9 mouse cellular contexts compared by ENCODE assay signal in the genomic region with DNA sequence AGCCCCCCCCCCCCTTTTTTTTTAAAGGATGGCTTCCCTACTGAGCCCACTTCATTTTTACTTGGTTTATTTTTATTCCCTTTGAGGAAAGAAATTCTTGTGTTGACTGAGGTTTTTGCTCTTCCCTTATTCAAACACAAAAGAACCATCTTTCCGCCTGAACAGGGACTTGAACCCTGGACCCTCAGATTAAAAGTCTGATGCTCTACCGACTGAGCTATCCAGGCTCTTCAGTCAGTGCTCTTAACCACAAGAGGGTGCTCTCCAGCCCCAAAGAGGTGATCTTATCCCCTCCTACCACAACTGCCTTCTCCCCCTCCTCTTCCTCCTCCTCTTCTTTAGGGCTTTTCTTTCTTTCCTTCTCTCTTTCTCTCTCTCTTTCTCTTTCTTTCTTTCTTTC. TPM values are rescaled to one million over a fixed set of nuclear protein-coding genes. Genes with fewer than 3 reads are reported as not detected.
DNase-seq lines count a peak whose midpoint lies in the region; ATAC-seq and TF ChIP-seq lines count a peak whose summit lies in the region.
"Had no signal": no experiment of that assay in that cellular context is flagged by ENCODE, and none has a peak within 500 bp of the region (broad histone marks: within the 10 kb centered on the region; RNA-seq: fewer than 3 reads in every experiment).

No protein-coding gene starts in this region.

- no peak overlapping the region for H3K4me2 ChIP-seq in forebrain, embryonic 15.5 days (replicated peaks)

- peaks cover 7% of the 10 kb centered on the region for H3K4me1 ChIP-seq in ES-Bruce4 (ENCODE audit: control insufficient read depth, insufficient read depth, low read length)
- H3K4me1 ChIP-seq in forebrain, embryonic 10.5 days = peaks cover 37% of the 10 kb centered on the region
- H3K4me1 ChIP-seq in forebrain, embryonic 15.5 days = peaks cover 8% of the 10 kb centered on the region

- no peak overlapping the region for H3K4me3 ChIP-seq in ES-Bruce4 (ENCODE audit: low read depth, low read length)
- no peak overlapping the region for H3K4me3 ChIP-seq in forebrain, embryonic 10.5 days
- no peak overlapping the region for H3K4me3 ChIP-seq in forebrain, embryonic 15.5 days

- DNase-seq in kidney, adult 9 months = peak; percentile 59
- no peak for DNase-seq in kidney, adult 18-20 months
- DNase-seq in brain, adult 2 months (ENCODE audit: low read depth, low spot score) = peak; percentile 52
- peak; percentile 67 for DNase-seq in splenic B cell, adult 2 months (ENCODE audit: low read depth, low spot score)
- no peak for DNase-seq in forebrain, embryonic 10.5 days (ENCODE audit: extremely low spot score, low spot score)
- DNase-seq: adrenal gland, postnatal 10 days; gastrocnemius, postnatal 10 days had no signal

- ATAC-seq in forebrain, embryonic 15.5 days (replicated peaks) = no peak

- H3K27ac ChIP-seq in ES-Bruce4 (ENCODE audit: insufficient read depth, low read length) = no peak overlapping the region
- no peak overlapping the region for H3K27ac ChIP-seq in forebrain, embryonic 10.5 days
- H3K27ac ChIP-seq in forebrain, embryonic 15.5 days (replicated peaks) = no peak overlapping the region

- TF ChIP-seq POLR2A in ES-Bruce4 (IDR thresholded peaks at IDR 0.05; ENCODE audit: insufficient read depth, low read length) = no peak

- no peak for TF ChIP-seq EP300 in ES-Bruce4 (IDR thresholded peaks at IDR 0.05; ENCODE audit: insufficient read depth, low read depth, low read length)

- peak; percentile 41 for TF ChIP-seq CTCF in ES-Bruce4 (IDR thresholded peaks at IDR 0.05; ENCODE audit: low read depth, low read length)

- H3K9me3 ChIP-seq in ES-Bruce4 (replicated peaks; ENCODE audit: control insufficient read depth, insufficient read depth, low read length, poor library complexity, severe bottlenecking) = no peaks in the 10 kb centered on the region
- no peaks in the 10 kb centered on the region for H3K9me3 ChIP-seq in forebrain, embryonic 10.5 days
- no peaks in the 10 kb centered on the region for H3K9me3 ChIP-seq in forebrain, embryonic 15.5 days

- H3K27me3 ChIP-seq in ES-Bruce4 (ENCODE audit: control insufficient read depth, insufficient read depth, low read length, poor library complexity, severe bottlenecking) = no peaks in the 10 kb centered on the region
- no peaks in the 10 kb centered on the region for H3K27me3 ChIP-seq in splenic B cell, adult 2 months (ENCODE audit: control insufficient read depth, insufficient read depth, low read length, poor library complexity, severe bottlenecking)
- no peaks in the 10 kb centered on the region for H3K27me3 ChIP-seq in forebrain, embryonic 10.5 days (ENCODE audit: poor library complexity, severe bottlenecking)
- no peaks in the 10 kb centered on the region for H3K27me3 ChIP-seq in forebrain, embryonic 15.5 days

- peaks cover 2% of the 10 kb centered on the region for H3K36me3 ChIP-seq in ES-Bruce4 (ENCODE audit: control insufficient read depth, insufficient read depth, low read length, poor library complexity, severe bottlenecking)
- no peaks in the 10 kb centered on the region for H3K36me3 ChIP-seq in splenic B cell, adult 2 months (ENCODE audit: control insufficient read depth, insufficient read depth, low read length, poor library complexity, severe bottlenecking)
- no peaks in the 10 kb centered on the region for H3K36me3 ChIP-seq in forebrain, embryonic 10.5 days (replicated peaks)
- no peaks in the 10 kb centered on the region for H3K36me3 ChIP-seq in forebrain, embryonic 15.5 days

- H3K9ac ChIP-seq in ES-Bruce4 (ENCODE audit: low read depth, poor library complexity, severe bottlenecking) = no peak overlapping the region
- no peak overlapping the region for H3K9ac ChIP-seq in forebrain, embryonic 15.5 days (replicated peaks)

- WGBS in forebrain, embryonic 10.5 days = 55% methylated on average over 2 of the region's 2 CpGs
- 35% methylated on average over 2 of the region's 2 CpGs for WGBS in forebrain, embryonic 15.5 days

RNA-seq across cellular contexts. Expression of a gene that starts 5.1 kb away (rescaled TPM):
- polyA plus RNA-seq in ES-Bruce4 (2011; ENCODE audit: insufficient read depth, insufficient read length, low read depth, missing spikeins) = 24.6 and 28.0 TPM in 2 replicates
- 3.4 and 3.8 TPM in 2 replicates for polyA plus RNA-seq in forebrain, embryonic 10.5 days (2016; fragmentation: Nextera tagmentation; extraction: Ambion mirVana)
- 1.8 and 2.5 TPM in 2 replicates for polyA plus RNA-seq in forebrain, embryonic 15.5 days (2015; fragmentation: Nextera tagmentation; extraction: Ambion mirVana)

RNA-seq across cellular contexts. Expression of a gene that starts 14.5 kb away (rescaled TPM):
- polyA plus RNA-seq in ES-Bruce4 (2011; ENCODE audit: insufficient read depth, insufficient read length, low read depth, missing spikeins) = 633 and 662 TPM in 2 replicates
- polyA plus RNA-seq in forebrain, embryonic 10.5 days (2016; fragmentation: Nextera tagmentation; extraction: Ambion mirVana) = 325 and 336 TPM in 2 replicates
- polyA plus RNA-seq in forebrain, embryonic 15.5 days (2015; fragmentation: Nextera tagmentation; extraction: Ambion mirVana) = 231 and 243 TPM in 2 replicates

RNA-seq across cellular contexts. Expression of a gene that starts 26.5 kb away (rescaled TPM):
- polyA plus RNA-seq in ES-Bruce4 (2011; ENCODE audit: insufficient read depth, insufficient read length, low read depth, missing spikeins) = 23.8 and 27.9 TPM in 2 replicates
- polyA plus RNA-seq in forebrain, embryonic 10.5 days (2016; fragmentation: Nextera tagmentation; extraction: Ambion mirVana) = 56.6 and 57.6 TPM in 2 replicates
- 59.0 and 62.0 TPM in 2 replicates for polyA plus RNA-seq in forebrain, embryonic 15.5 days (2015; fragmentation: Nextera tagmentation; extraction: Ambion mirVana)

RNA-seq across cellular contexts. Expression of a gene that starts 27.3 kb away (rescaled TPM):
- 28.1 and 30.5 TPM in 2 replicates for polyA plus RNA-seq in ES-Bruce4 (2011; ENCODE audit: insufficient read depth, insufficient read length, low read depth, missing spikeins)
- polyA plus RNA-seq in forebrain, embryonic 10.5 days (2016; fragmentation: Nextera tagmentation; extraction: Ambion mirVana) = 60.8 and 63.5 TPM in 2 replicates
- 105 and 109 TPM in 2 replicates for polyA plus RNA-seq in forebrain, embryonic 15.5 days (2015; fragmentation: Nextera tagmentation; extraction: Ambion mirVana)

RNA-seq across cellular contexts. Expression of a gene that starts 31.2 kb away (rescaled TPM):
- 41.3 and 53.0 TPM in 2 replicates for polyA plus RNA-seq in ES-Bruce4 (2011; ENCODE audit: insufficient read depth, insufficient read length, low read depth, missing spikeins)
- 68.5 and 72.0 TPM in 2 replicates for polyA plus RNA-seq in forebrain, embryonic 10.5 days (2016; fragmentation: Nextera tagmentation; extraction: Ambion mirVana)
- polyA plus RNA-seq in forebrain, embryonic 15.5 days (2015; fragmentation: Nextera tagmentation; extraction: Ambion mirVana) = 85.2 and 86.5 TPM in 2 replicates

Comparison
In these comparisons a context has a peak if more than half of its experiments do, and no peak if none do; other contexts are left out.
1. DNase-seq: peak in kidney, adult 9 months (single experiment), brain, adult 2 months (single experiment) and splenic B cell, adult 2 months (single experiment); none in kidney, adult 18-20 months (single experiment) and forebrain, embryonic 10.5 days (single experiment).